Mouse (Mus musculus) kidney, adult 2 months (tissue): ENCODE measurements around the gene Zfp764.

ENCODE experiments used
- CTCF ChIP-seq: fragments of 200-500 bp; conservative IDR thresholded peaks from 2 replicates; pipeline ENCODE4 v1.5.1; 2011; ENCODE audit warnings: low read depth, mild to moderate bottlenecking, control low read depth, low read length, moderate library complexity, mixed read lengths; ENCODE audit not compliant: insufficient read depth, insufficient read length
- POLR2A ChIP-seq: fragments of 200-500 bp; IDR thresholded peaks from one replicate; pipeline ENCODE4 v1.6.1; 2011; ENCODE audit warnings: low read depth, low read length, control low read depth

- TF ChIP-seq CTCF (no peak), POLR2A (no peak)
Observed at GRCm38 (mm10) chr7:127357871-127358270, 48.8 kb downstream of the Zfp764 start.
